ENCODE assay signal across 40 mouse cellular contexts in the genomic region with DNA sequence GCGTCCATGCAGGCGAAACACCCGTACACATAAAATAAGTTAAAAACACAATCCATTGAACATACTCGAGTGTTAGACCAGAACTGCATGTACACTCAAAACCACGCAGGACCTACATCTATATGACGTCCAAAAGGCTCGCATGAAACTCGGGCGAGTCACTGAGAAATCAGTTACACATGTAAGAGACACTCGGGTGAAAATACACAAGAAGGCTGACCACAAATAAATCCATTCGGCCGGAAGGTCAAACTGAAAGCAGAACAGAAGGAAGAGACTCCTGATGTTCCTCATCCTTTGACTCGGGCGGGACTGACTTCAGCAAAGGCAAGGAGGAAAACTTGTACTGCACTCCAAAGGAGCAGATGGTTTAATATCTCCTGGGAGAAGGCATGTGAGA. TPM values are rescaled to one million over a fixed set of nuclear protein-coding genes. Genes with fewer than 3 reads are reported as not detected.
"Had no signal": no experiment of that assay in that cellular context is flagged by ENCODE, and none has a peak within 500 bp of the region (broad histone marks: within the 10 kb centered on the region; RNA-seq: fewer than 3 reads in every experiment).

No protein-coding gene starts in this region.

- H3K4me3 ChIP-seq: heart, adult 2 months; heart, embryonic 13.5 days; heart, embryonic 15.5 days; hindbrain, embryonic 10.5 days; hindbrain, embryonic 13.5 days; hindbrain, embryonic 15.5 days; limb, embryonic 13.5 days; limb, embryonic 15.5 days had no signal

- ATAC-seq: hindbrain, postnatal 0 days had no signal

- DNase-seq: gastrocnemius, postnatal 25 days; heart, adult 2 months; heart, postnatal 14 days; heart, postnatal 36 days; kidney, adult 18-20 months; kidney, adult 8-10 months; kidney, postnatal 14 days; kidney, postnatal 36 days; layer of hippocampus, adult 9-11 months; layer of hippocampus, postnatal 36 days; left cerebral cortex, postnatal 4 days had no signal

- H3K9me3 ChIP-seq: heart, embryonic 15.5 days; hindbrain, embryonic 10.5 days; hindbrain, embryonic 13.5 days; hindbrain, embryonic 15.5 days; limb, embryonic 15.5 days had no signal

- H3K36me3 ChIP-seq: heart, embryonic 13.5 days; heart, embryonic 15.5 days; hindbrain, embryonic 10.5 days; hindbrain, embryonic 13.5 days; hindbrain, embryonic 15.5 days; limb, embryonic 13.5 days; limb, embryonic 15.5 days had no signal

- H3K4me1 ChIP-seq: heart, embryonic 13.5 days; heart, embryonic 15.5 days; hindbrain, embryonic 10.5 days; hindbrain, embryonic 13.5 days; hindbrain, embryonic 15.5 days; limb, embryonic 13.5 days; limb, embryonic 15.5 days had no signal

- H3K27ac ChIP-seq: heart, adult 2 months; heart, embryonic 13.5 days; heart, embryonic 15.5 days; hindbrain, embryonic 10.5 days; hindbrain, embryonic 13.5 days; hindbrain, embryonic 15.5 days; hindbrain, postnatal 0 days; kidney, postnatal 0 days; limb, embryonic 13.5 days; limb, embryonic 15.5 days; liver, embryonic 14.5 days had no signal

- H3K9ac ChIP-seq: heart, embryonic 13.5 days; heart, embryonic 15.5 days; hindbrain, embryonic 13.5 days; hindbrain, embryonic 15.5 days; limb, embryonic 13.5 days; limb, embryonic 15.5 days; liver, embryonic 14.5 days had no signal

- H3K27me3 ChIP-seq: heart, embryonic 15.5 days; hindbrain, embryonic 13.5 days; hindbrain, embryonic 15.5 days; limb, embryonic 15.5 days had no signal

- H3K4me2 ChIP-seq: heart, embryonic 11.5 days; heart, embryonic 13.5 days; heart, embryonic 15.5 days; hindbrain, embryonic 13.5 days; hindbrain, embryonic 15.5 days; limb, embryonic 13.5 days; limb, embryonic 15.5 days; liver, embryonic 11.5 days had no signal

RNA-seq across cellular contexts. Expression of a gene that starts 7.7 kb away (rescaled TPM):
- total RNA-seq: gastrocnemius, adult 18-20 months; gastrocnemius, adult 8-10 months; gastrocnemius, postnatal 25 days; gastrocnemius, postnatal 4 days; granulocyte monocyte progenitor cell, adult 5-6 weeks; heart, adult 2 months; heart, postnatal 14 days; heart, postnatal 36 days; hindbrain, postnatal 0 days; layer of hippocampus, adult 18-20 months; layer of hippocampus, adult 8-10 months; layer of hippocampus, postnatal 14 days; layer of hippocampus, postnatal 36 days; left cerebral cortex, adult 18-20 months; left cerebral cortex, adult 8-10 months; left cerebral cortex, postnatal 10 days; left cerebral cortex, postnatal 25 days; left cerebral cortex, postnatal 4 days had no signal
- polyA plus RNA-seq: heart, adult 2 months; heart, embryonic 11.5 days; heart, embryonic 13.5 days; heart, embryonic 15.5 days; heart, postnatal 0 days; hindbrain, embryonic 10.5 days; hindbrain, embryonic 13.5 days; hindbrain, embryonic 15.5 days; hindbrain, postnatal 0 days; intestine, embryonic 14.5 days; large intestine, adult 2 months; limb, embryonic 11.5 days; limb, embryonic 13.5 days; limb, embryonic 15.5 days; liver, embryonic 11.5 days; liver, embryonic 16.5 days had no signal

RNA-seq across cellular contexts. Expression of a gene that starts 9.1 kb away (rescaled TPM):
- total RNA-seq: gastrocnemius, adult 18-20 months; gastrocnemius, adult 8-10 months; gastrocnemius, postnatal 25 days; gastrocnemius, postnatal 4 days; granulocyte monocyte progenitor cell, adult 5-6 weeks; heart, adult 2 months; heart, postnatal 14 days; heart, postnatal 36 days; hindbrain, postnatal 0 days; layer of hippocampus, adult 18-20 months; layer of hippocampus, adult 8-10 months; layer of hippocampus, postnatal 14 days; layer of hippocampus, postnatal 36 days; left cerebral cortex, adult 18-20 months; left cerebral cortex, adult 8-10 months; left cerebral cortex, postnatal 10 days; left cerebral cortex, postnatal 25 days; left cerebral cortex, postnatal 4 days had no signal
- polyA plus RNA-seq: heart, adult 2 months; heart, embryonic 11.5 days; heart, embryonic 13.5 days; heart, embryonic 15.5 days; heart, postnatal 0 days; hindbrain, embryonic 10.5 days; hindbrain, embryonic 13.5 days; hindbrain, embryonic 15.5 days; hindbrain, postnatal 0 days; intestine, embryonic 14.5 days; kidney, embryonic 14.5 days; kidney, postnatal 0 days; large intestine, adult 2 months; limb, embryonic 11.5 days; limb, embryonic 13.5 days; limb, embryonic 15.5 days; liver, embryonic 11.5 days; liver, embryonic 14.5 days; liver, embryonic 16.5 days had no signal

RNA-seq across cellular contexts. Expression of a gene that starts 21.1 kb away (rescaled TPM):
- total RNA-seq: gastrocnemius, adult 18-20 months; gastrocnemius, adult 8-10 months; gastrocnemius, postnatal 25 days; gastrocnemius, postnatal 4 days; granulocyte monocyte progenitor cell, adult 5-6 weeks; heart, adult 2 months; heart, postnatal 14 days; heart, postnatal 36 days; hindbrain, postnatal 0 days; layer of hippocampus, adult 18-20 months; layer of hippocampus, adult 8-10 months; layer of hippocampus, postnatal 14 days; layer of hippocampus, postnatal 36 days; left cerebral cortex, adult 18-20 months; left cerebral cortex, adult 8-10 months; left cerebral cortex, postnatal 10 days; left cerebral cortex, postnatal 25 days; left cerebral cortex, postnatal 4 days had no signal
- polyA plus RNA-seq: heart, embryonic 11.5 days; heart, embryonic 13.5 days; heart, embryonic 15.5 days; heart, postnatal 0 days; hindbrain, embryonic 10.5 days; hindbrain, embryonic 13.5 days; hindbrain, embryonic 15.5 days; hindbrain, postnatal 0 days; limb, embryonic 11.5 days; liver, embryonic 11.5 days; liver, embryonic 14.5 days; liver, embryonic 16.5 days had no signal

RNA-seq across cellular contexts. Expression of a gene that starts 32.1 kb away (rescaled TPM):
- total RNA-seq: gastrocnemius, adult 18-20 months; gastrocnemius, adult 8-10 months; gastrocnemius, postnatal 25 days; gastrocnemius, postnatal 4 days; granulocyte monocyte progenitor cell, adult 5-6 weeks; heart, adult 2 months; heart, postnatal 14 days; heart, postnatal 36 days; hindbrain, postnatal 0 days; layer of hippocampus, adult 18-20 months; layer of hippocampus, adult 8-10 months; layer of hippocampus, postnatal 14 days; layer of hippocampus, postnatal 36 days; left cerebral cortex, adult 18-20 months; left cerebral cortex, adult 8-10 months; left cerebral cortex, postnatal 10 days; left cerebral cortex, postnatal 25 days; left cerebral cortex, postnatal 4 days had no signal
- polyA plus RNA-seq: heart, adult 2 months; heart, embryonic 11.5 days; heart, embryonic 13.5 days; heart, embryonic 15.5 days; heart, postnatal 0 days; hindbrain, embryonic 10.5 days; hindbrain, embryonic 13.5 days; hindbrain, embryonic 15.5 days; hindbrain, postnatal 0 days; intestine, embryonic 14.5 days; kidney, embryonic 14.5 days; kidney, postnatal 0 days; large intestine, adult 2 months; limb, embryonic 11.5 days; limb, embryonic 13.5 days; limb, embryonic 15.5 days; liver, embryonic 11.5 days; liver, embryonic 14.5 days; liver, embryonic 16.5 days had no signal

RNA-seq across cellular contexts. Expression of a gene that starts 39.7 kb away (rescaled TPM):
- total RNA-seq: gastrocnemius, adult 18-20 months; gastrocnemius, adult 8-10 months; gastrocnemius, postnatal 25 days; gastrocnemius, postnatal 4 days; granulocyte monocyte progenitor cell, adult 5-6 weeks; heart, adult 2 months; heart, postnatal 36 days had no signal
